Mouse (Mus musculus): Measurements from ENCODE around the gene Rapgef4.

Rapgef4 gene

GRCm38 (mm10) chr2:72082846-72083245 is 101.8 kb downstream of the Rapgef4 start:
- no peak for DNase-seq

GRCm38 (mm10) chr2:72088886-72089285 is 107.8 kb downstream of the Rapgef4 start:
- no peak for DNase-seq

- DNase-seq = no peak
Measured at GRCm38 (mm10) chr2:72090061-72090460, 109.0 kb downstream of the Rapgef4 start.

- DNase-seq = no peak
Measured at GRCm38 (mm10) chr2:72092046-72092445, 111.0 kb downstream of the Rapgef4 start.

- DNase-seq = no peak
Measured at GRCm38 (mm10) chr2:72093402-72094037, 112.5 kb downstream of the Rapgef4 start.

- DNase-seq = no peak
Measured at GRCm38 (mm10) chr2:72094038-72094437, 113.0 kb downstream of the Rapgef4 start.

GRCm38 (mm10) chr2:72094446-72094845 is 113.4 kb downstream of the Rapgef4 start:
- DNase-seq = peak; percentile 38

GRCm38 (mm10) chr2:72095002-72095401 is 114.0 kb downstream of the Rapgef4 start:
- no peak for DNase-seq

GRCm38 (mm10) chr2:72096345-72096744 is 115.3 kb downstream of the Rapgef4 start:
- DNase-seq = peak; percentile 81

GRCm38 (mm10) chr2:72098366-72098765 is 117.3 kb downstream of the Rapgef4 start:
- no peak for DNase-seq

GRCm38 (mm10) chr2:72104604-72105003 is 123.6 kb downstream of the Rapgef4 start:
- DNase-seq = peak; percentile 39

GRCm38 (mm10) chr2:72107525-72108180 is 126.6 kb downstream of the Rapgef4 start:
- no peak for DNase-seq

- no peak for DNase-seq
Measured at GRCm38 (mm10) chr2:72108448-72109312, 127.6 kb downstream of the Rapgef4 start.

GRCm38 (mm10) chr2:72110404-72110803 is 129.4 kb downstream of the Rapgef4 start:
- DNase-seq = no peak

GRCm38 (mm10) chr2:72113716-72114115 is 132.7 kb downstream of the Rapgef4 start:
- peak; percentile 37 for DNase-seq

GRCm38 (mm10) chr2:72114148-72114559 is 133.1 kb downstream of the Rapgef4 start:
- DNase-seq = no peak

GRCm38 (mm10) chr2:72116103-72116502 is 135.1 kb downstream of the Rapgef4 start:
- peak; percentile 63 for DNase-seq

- no peak for DNase-seq
Measured at GRCm38 (mm10) chr2:72116698-72117097, 135.7 kb downstream of the Rapgef4 start.

- DNase-seq = peak; percentile 86
Measured at GRCm38 (mm10) chr2:72117138-72118011, 136.3 kb downstream of the Rapgef4 start.

GRCm38 (mm10) chr2:72120211-72120610 is 139.2 kb downstream of the Rapgef4 start:
- DNase-seq = no peak

- DNase-seq = no peak
Measured at GRCm38 (mm10) chr2:72122410-72123223, 141.6 kb downstream of the Rapgef4 start.

GRCm38 (mm10) chr2:72123851-72124250 is 142.8 kb downstream of the Rapgef4 start:
- DNase-seq = no peak
